Mouse (Mus musculus) lung, postnatal 0 days (tissue): ENCODE measurements around the gene Olfml2b.

Source experiments
- CTCF ChIP-seq: IDR thresholded peaks from 2 replicates; pipeline ENCODE4 v1.5.1; 2016; ENCODE audit warnings: antibody characterized with exemption, mild to moderate bottlenecking
- EP300 ChIP-seq: IDR thresholded peaks from 2 replicates; pipeline ENCODE4 v1.6.1; 2016; ENCODE audit warnings: antibody characterized with exemption, mild to moderate bottlenecking, control low read depth

DNA sequence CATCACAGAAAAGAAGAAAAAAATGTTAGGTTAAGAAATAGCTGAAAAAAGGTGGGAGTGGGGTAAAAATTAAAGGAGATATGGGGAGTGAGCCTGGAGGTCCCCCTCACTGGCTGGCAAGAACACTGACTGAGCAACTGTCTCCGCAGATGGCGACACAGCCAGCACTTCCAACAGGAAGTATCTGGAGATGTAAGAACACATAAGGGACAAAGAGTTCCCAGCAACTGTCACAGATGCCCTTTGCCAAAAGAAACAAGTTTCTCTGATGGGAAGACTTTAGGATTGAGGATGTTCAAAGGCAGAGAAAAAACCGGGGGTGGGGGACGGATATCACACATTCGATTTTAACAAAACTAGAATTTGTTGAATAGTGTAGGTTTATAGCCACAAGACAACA lies 77.2 kb downstream of the Olfml2b start:
- TF ChIP-seq EP300 (peak; percentile 70), CTCF (no peak)
